Comparison of ENCODE assay signal across 17 mouse cellular contexts in the genomic region with DNA sequence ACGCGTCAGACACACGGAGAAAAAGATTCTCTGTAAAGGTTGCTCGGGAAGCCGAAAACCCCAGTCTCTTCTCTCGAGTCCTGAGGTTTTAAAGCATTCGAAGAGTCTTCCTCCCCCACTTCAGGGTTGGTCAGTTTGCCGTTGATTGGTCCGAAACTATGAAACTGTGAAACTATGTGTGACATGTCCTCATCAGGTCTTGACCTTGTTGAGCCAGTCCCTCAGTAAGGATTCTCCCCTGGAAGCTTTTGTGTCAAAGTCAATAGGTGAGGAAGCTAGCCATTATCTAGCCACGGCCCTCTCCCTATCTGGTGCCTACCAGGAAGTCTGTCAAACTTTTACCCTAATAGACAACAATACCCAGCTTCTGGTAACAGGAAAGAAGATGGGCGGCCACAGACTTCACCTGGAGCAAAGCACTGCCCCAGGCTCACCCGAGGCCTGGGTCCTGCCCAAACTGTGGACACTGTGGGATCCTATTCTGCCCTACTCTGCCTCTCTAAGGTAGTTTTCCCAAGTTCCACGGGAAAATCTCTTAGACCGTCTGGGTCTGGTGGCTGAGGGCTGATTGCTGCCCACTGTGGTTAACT. TPM values are rescaled to one million over a fixed set of nuclear protein-coding genes. Genes with fewer than 3 reads are reported as not detected.
DNase-seq lines count a peak whose midpoint lies in the region; ATAC-seq and TF ChIP-seq lines count a peak whose summit lies in the region.
"Had no signal": no experiment of that assay in that cellular context is flagged by ENCODE, and none has a peak within 500 bp of the region (broad histone marks: within the 10 kb centered on the region; RNA-seq: fewer than 3 reads in every experiment).

No protein-coding gene starts in this region.

- DNase-seq in forebrain, embryonic 10.5 days (ENCODE audit: extremely low spot score, low spot score): no peak
- no peak for DNase-seq in forebrain, embryonic 11.5 days (ENCODE audit: low spot score)
- no peak for DNase-seq in cerebellum, postnatal 14 days
- DNase-seq in gastrocnemius, postnatal 14 days: no peak
- DNase-seq: cerebellum, adult 11-12 months; gastrocnemius, adult 2 months; kidney, postnatal 14 days; layer of hippocampus, adult 9-11 months; thymus, postnatal 4 days had no signal

- H3K36me3 ChIP-seq in forebrain, embryonic 10.5 days (replicated peaks): no peaks in the 10 kb centered on the region
- no peaks in the 10 kb centered on the region for H3K36me3 ChIP-seq in forebrain, embryonic 11.5 days (ENCODE audit: control insufficient read depth, insufficient read depth, low read length)
- H3K36me3 ChIP-seq in kidney, embryonic 14.5 days (ENCODE audit: control insufficient read depth, insufficient read depth, low read length): no peaks in the 10 kb centered on the region; the same call in 1 of the 2 replicates
- H3K36me3 ChIP-seq in kidney, embryonic 16.5 days (ENCODE audit: insufficient read depth, low read length): 0 out of 2 replicates have a peak, but pooled peaks cover 6% of the 10 kb centered on the region
- peaks cover 37% of the 10 kb centered on the region for H3K36me3 ChIP-seq in E14TG2a.4 (ENCODE audit: insufficient read depth, low read length)
- H3K36me3 ChIP-seq: neural tube, embryonic 12.5 days had no signal

- WGBS in forebrain, embryonic 10.5 days: 83% methylated on average over 14 of the region's 14 CpGs
- WGBS in forebrain, embryonic 11.5 days: 79% methylated on average over 14 of the region's 14 CpGs
- 64% methylated on average over 14 of the region's 14 CpGs for WGBS in kidney, embryonic 14.5 days
- WGBS in kidney, embryonic 16.5 days: 71% methylated on average over 14 of the region's 14 CpGs

- peaks cover 30% of the 10 kb centered on the region for H3K4me1 ChIP-seq in forebrain, embryonic 10.5 days
- no peaks in the 10 kb centered on the region for H3K4me1 ChIP-seq in forebrain, embryonic 11.5 days (replicated peaks; ENCODE audit: control insufficient read depth, insufficient read depth, low read length)
- no peaks in the 10 kb centered on the region for H3K4me1 ChIP-seq in kidney, embryonic 14.5 days (ENCODE audit: control insufficient read depth, insufficient read depth, low read length)
- H3K4me1 ChIP-seq in kidney, embryonic 16.5 days (ENCODE audit: insufficient read depth, low read length): peaks cover 9% of the 10 kb centered on the region; the same call in 1 of the 2 replicates
- H3K4me1 ChIP-seq in E14TG2a.4 (replicated peaks; ENCODE audit: low read depth, low read length): peaks cover 57% of the 10 kb centered on the region
- H3K4me1 ChIP-seq in embryonic fibroblast, embryonic 13.5 days (ENCODE audit: control insufficient read depth, insufficient read depth, low read length): no peaks in the 10 kb centered on the region

- H3K27me3 ChIP-seq in forebrain, embryonic 10.5 days (ENCODE audit: poor library complexity, severe bottlenecking): no peaks in the 10 kb centered on the region
- no peaks in the 10 kb centered on the region for H3K27me3 ChIP-seq in forebrain, embryonic 11.5 days (ENCODE audit: control insufficient read depth, insufficient read depth, low read length)
- H3K27me3 ChIP-seq in kidney, embryonic 14.5 days (ENCODE audit: control insufficient read depth, insufficient read depth, low read length): no peaks in the 10 kb centered on the region
- no peaks in the 10 kb centered on the region for H3K27me3 ChIP-seq in kidney, embryonic 16.5 days (ENCODE audit: insufficient read depth, low read length)
- H3K27me3 ChIP-seq in E14TG2a.4 (ENCODE audit: insufficient read depth, low read length): no peaks in the 10 kb centered on the region
- H3K27me3 ChIP-seq: neural tube, embryonic 12.5 days; Patski had no signal

- H3K9me3 ChIP-seq in forebrain, embryonic 10.5 days: peaks cover 2% of the 10 kb centered on the region; the same call in 1 of the 2 replicates
- no peaks in the 10 kb centered on the region for H3K9me3 ChIP-seq in forebrain, embryonic 11.5 days (ENCODE audit: control insufficient read depth, low read length)
- no peaks in the 10 kb centered on the region for H3K9me3 ChIP-seq in kidney, embryonic 14.5 days (ENCODE audit: control insufficient read depth, low read length)
- peaks cover 2% of the 10 kb centered on the region; the same call in 1 of the 2 replicates for H3K9me3 ChIP-seq in kidney, embryonic 16.5 days (ENCODE audit: low read length)
- peaks cover 9% of the 10 kb centered on the region for H3K9me3 ChIP-seq in E14TG2a.4 (ENCODE audit: low read length)

- TF ChIP-seq CTCF in E14TG2a.4 (conservative IDR thresholded peaks at IDR 0.05; ENCODE audit: low read length): no peak
- no peak for TF ChIP-seq CTCF in embryonic fibroblast, embryonic 13.5 days (IDR thresholded peaks at IDR 0.05; ENCODE audit: borderline replicate concordance, insufficient read depth, low read length)

- no peak for TF ChIP-seq POLR2A in embryonic fibroblast, embryonic 13.5 days (IDR thresholded peaks at IDR 0.05; ENCODE audit: low read depth, low read length)

- no peak overlapping the region for H3K9ac ChIP-seq in forebrain, embryonic 11.5 days (ENCODE audit: low read length)
- H3K9ac ChIP-seq in kidney, embryonic 14.5 days (ENCODE audit: low read depth, low read length): no peak overlapping the region
- H3K9ac ChIP-seq in kidney, embryonic 16.5 days (replicated peaks; ENCODE audit: low read length): no peak overlapping the region
- H3K9ac ChIP-seq: neural tube, embryonic 12.5 days had no signal

- intact Hi-C loops in gastrocnemius, postnatal 14 days (cut with DNase I; ENCODE audit: low total_unique reads): no loop called here

- H3K4me2 ChIP-seq in forebrain, embryonic 11.5 days (ENCODE audit: low read depth, low read length, severe bottlenecking): no peak overlapping the region
- no peak overlapping the region for H3K4me2 ChIP-seq in kidney, embryonic 14.5 days (replicated peaks; ENCODE audit: low read depth, low read length)
- no peak overlapping the region for H3K4me2 ChIP-seq in kidney, embryonic 16.5 days (replicated peaks; ENCODE audit: low read depth, low read length)
- H3K4me2 ChIP-seq: neural tube, embryonic 12.5 days had no signal

- no peak overlapping the region for H3K4me3 ChIP-seq in forebrain, embryonic 10.5 days
- no peak overlapping the region for H3K4me3 ChIP-seq in forebrain, embryonic 11.5 days (ENCODE audit: low read depth, low read length)
- no peak overlapping the region for H3K4me3 ChIP-seq in kidney, embryonic 14.5 days (ENCODE audit: low read length)
- H3K4me3 ChIP-seq in kidney, embryonic 16.5 days (ENCODE audit: low read length): no peak overlapping the region
- H3K4me3 ChIP-seq in E14TG2a.4 (replicated peaks; ENCODE audit: low read length): peak overlapping the region; percentile 70
- H3K4me3 ChIP-seq in embryonic fibroblast, embryonic 13.5 days (ENCODE audit: insufficient read depth, low read length): no peak overlapping the region
- H3K4me3 ChIP-seq: gastrocnemius, adult 2 months; neural tube, embryonic 12.5 days had no signal

- peak overlapping the region; percentile 56; the same call in 1 of the 2 replicates for H3K27ac ChIP-seq in forebrain, embryonic 10.5 days
- H3K27ac ChIP-seq in forebrain, embryonic 11.5 days (ENCODE audit: low read depth, low read length): no peak overlapping the region
- H3K27ac ChIP-seq in kidney, embryonic 14.5 days (ENCODE audit: low read depth, low read length): no peak overlapping the region
- H3K27ac ChIP-seq in kidney, embryonic 16.5 days (ENCODE audit: low read length): no peak overlapping the region
- peak overlapping the region; percentile 28; the same call in 1 of the 2 replicates for H3K27ac ChIP-seq in embryonic fibroblast, embryonic 13.5 days (ENCODE audit: insufficient read depth, low read length)
- H3K27ac ChIP-seq: gastrocnemius, adult 2 months; neural tube, embryonic 12.5 days had no signal

- ATAC-seq in forebrain, embryonic 11.5 days (replicated peaks; ENCODE audit: low FRiP score): no peak
- 0 out of 2 replicates have a peak, but pooled peaks have one; percentile 13 for ATAC-seq in kidney, embryonic 14.5 days (ENCODE audit: low FRiP score, low TSS enrichment)
- ATAC-seq in kidney, embryonic 16.5 days (ENCODE audit: low FRiP score, low TSS enrichment): no peak
- ATAC-seq: forebrain, embryonic 16.5 days; intestine, embryonic 16.5 days; Patski had no signal

RNA-seq across cellular contexts. Expression of a gene that starts 2.5 kb away (rescaled TPM):
- 9.4 and 11.2 TPM in 2 replicates for polyA plus RNA-seq in forebrain, embryonic 10.5 days (2016; fragmentation: Nextera tagmentation; extraction: Ambion mirVana)
- 9.0 and 9.9 TPM in 2 replicates for polyA plus RNA-seq in forebrain, embryonic 11.5 days (2014; fragmentation: Nextera tagmentation; extraction: Ambion mirVana)
- polyA plus RNA-seq in kidney, embryonic 14.5 days (2014; fragmentation: Nextera tagmentation; extraction: Ambion mirVana): 31.5 and 38.1 TPM in 2 replicates
- 37.2 and 40.2 TPM in 2 replicates for polyA plus RNA-seq in kidney, embryonic 16.5 days (2015; fragmentation: Nextera tagmentation; extraction: Ambion mirVana)
- 71.4 and 91.8 TPM in 2 replicates for polyA plus RNA-seq in embryonic fibroblast, embryonic 13.5 days (2011; ENCODE audit: insufficient read length, low read depth, missing spikeins)
- 1 to 10 TPM; 6.7 to 6.9 TPM for total RNA-seq in gastrocnemius, postnatal 14 days (2021)

RNA-seq across cellular contexts. Expression of a gene that starts 48.8 kb away (rescaled TPM):
- polyA plus RNA-seq in forebrain, embryonic 10.5 days (2016; fragmentation: Nextera tagmentation; extraction: Ambion mirVana): 9.5 and 10.4 TPM in 2 replicates
- polyA plus RNA-seq in forebrain, embryonic 11.5 days (2014; fragmentation: Nextera tagmentation; extraction: Ambion mirVana): 13.3 and 14.1 TPM in 2 replicates
- polyA plus RNA-seq in kidney, embryonic 14.5 days (2014; fragmentation: Nextera tagmentation; extraction: Ambion mirVana): 43.9 and 82.9 TPM in 2 replicates
- 64.7 and 73.3 TPM in 2 replicates for polyA plus RNA-seq in kidney, embryonic 16.5 days (2015; fragmentation: Nextera tagmentation; extraction: Ambion mirVana)
- polyA plus RNA-seq in embryonic fibroblast, embryonic 13.5 days (2011; ENCODE audit: insufficient read length, low read depth, missing spikeins): 9.2 and 10.3 TPM in 2 replicates
- 10 to 100 TPM; 21.9 to 27.6 TPM for total RNA-seq in gastrocnemius, postnatal 14 days (2021)
- polyA plus RNA-seq: Patski had no signal

Comparison
In these comparisons a context has a peak if more than half of its experiments do, and no peak if none do; other contexts are left out.
1. H3K27ac ChIP-seq: peak in forebrain, embryonic 10.5 days (single experiment) and embryonic fibroblast, embryonic 13.5 days (single experiment); none in forebrain, embryonic 11.5 days (single experiment), kidney, embryonic 14.5 days (single experiment) and kidney, embryonic 16.5 days (single experiment).